Mouse (Mus musculus) urinary bladder, postnatal 4 days (tissue): ENCODE data around the gene Ankrd6.

Experiments
- DNase-seq, 2 experiments: peaks; one replicate each; pipeline ENCODE4 v3.0.0; 2021 to 2022; ENCODE audit warnings: low spot score in 2 of 2

Gene Ankrd6

GRCm38 (mm10) chr4:32905913-32906312 is 44.7 kb downstream of the Ankrd6 start:
- DNase-seq = no peak

GRCm38 (mm10) chr4:32905381-32905780 is 45.3 kb downstream of the Ankrd6 start:
- DNase-seq = no peak

DNA sequence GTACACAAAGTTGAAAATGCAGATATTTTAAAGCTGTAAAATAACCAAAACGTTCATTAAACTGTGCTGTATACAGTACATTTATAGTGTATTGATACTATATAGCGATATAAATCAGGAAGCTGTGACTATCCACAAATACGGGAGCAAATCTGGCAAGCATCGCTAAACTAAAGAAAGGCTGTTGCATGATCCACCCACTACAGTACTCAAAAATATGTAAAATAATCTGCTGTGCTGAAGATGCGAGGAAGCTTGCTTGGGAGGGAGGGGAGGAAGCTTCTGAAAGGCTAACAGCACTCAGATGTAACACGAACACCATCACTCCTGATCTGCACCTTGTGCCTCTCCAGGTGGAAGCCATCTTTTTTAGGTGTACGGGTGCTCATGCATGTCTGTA is 46.8 kb downstream of the Ankrd6 start:
- no peak for DNase-seq

GRCm38 (mm10) chr4:32899051-32899450 is 51.6 kb downstream of the Ankrd6 start:
- no peak for DNase-seq

- DNase-seq = no peak
These were observed 59.3 kb downstream of the Ankrd6 start for GRCm38 (mm10) chr4:32891341-32891740.

GRCm38 (mm10) chr4:32890735-32891098 is 59.9 kb downstream of the Ankrd6 start:
- DNase-seq = no peak

DNA sequence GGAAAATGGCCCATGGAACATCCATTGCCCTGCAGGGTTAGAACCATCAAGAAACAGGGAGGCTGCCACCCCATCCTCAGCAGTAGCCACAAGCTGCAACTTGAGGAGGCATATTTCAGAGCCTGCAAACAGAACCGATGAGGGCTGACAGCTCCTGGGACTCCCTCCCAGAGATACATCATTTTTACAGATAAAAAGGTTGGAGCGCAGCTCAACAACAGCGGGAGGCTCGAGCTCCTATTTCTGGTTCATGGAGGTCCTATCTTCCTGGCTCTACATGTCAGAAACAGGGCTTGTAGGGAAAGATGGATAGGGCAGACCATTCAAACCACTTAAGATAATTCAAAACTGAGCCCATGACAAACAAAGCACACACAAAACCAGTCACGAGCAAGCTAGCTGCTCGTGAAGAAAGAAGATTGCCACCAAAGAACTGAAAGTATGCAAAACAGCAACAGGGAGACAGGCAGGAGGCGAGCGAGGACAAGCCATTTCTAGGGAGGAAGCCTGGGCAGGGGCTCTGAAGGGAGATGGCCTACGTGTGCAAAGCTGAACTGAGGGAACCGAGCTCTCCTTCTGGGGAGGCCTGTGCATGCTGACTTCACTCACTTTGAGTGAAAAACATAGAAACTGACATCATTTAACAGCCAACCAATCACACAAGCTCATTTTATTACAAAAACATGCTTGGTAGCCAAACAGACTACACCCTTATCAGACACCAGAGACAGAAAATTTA is 60.5 kb downstream of the Ankrd6 start:
- DNase-seq = no peak

GRCm38 (mm10) chr4:32889246-32889645 is 61.4 kb downstream of the Ankrd6 start:
- peak; percentile 33 to 61 for DNase-seq

GRCm38 (mm10) chr4:32886479-32886878 is 64.2 kb downstream of the Ankrd6 start:
- DNase-seq = no peak

- no peak for DNase-seq
These were observed 66.0 kb downstream of the Ankrd6 start for GRCm38 (mm10) chr4:32884599-32884998.

DNA sequence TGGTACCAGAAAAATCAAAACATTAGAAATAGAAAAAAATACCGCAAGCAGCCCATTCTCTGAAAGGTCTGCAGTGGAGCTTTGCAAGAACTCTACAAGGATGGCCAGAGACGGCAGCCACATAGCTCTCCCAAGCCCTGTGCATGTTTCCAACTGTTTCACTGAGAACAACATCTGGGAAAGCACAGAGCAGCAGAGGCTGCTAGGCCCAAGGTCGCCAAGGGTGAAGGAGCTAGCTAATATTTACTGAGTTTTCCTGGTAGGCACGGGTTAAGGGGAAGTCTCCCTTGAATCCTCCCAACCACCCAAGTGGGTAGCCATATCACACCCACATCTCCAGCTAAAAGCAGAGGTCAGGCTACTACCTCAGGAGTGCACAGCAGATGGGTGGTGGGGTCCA is 69.6 kb downstream of the Ankrd6 start:
- DNase-seq = no peak

- no peak for DNase-seq
These were observed 76.0 kb downstream of the Ankrd6 start for GRCm38 (mm10) chr4:32874669-32875068.

GRCm38 (mm10) chr4:32872189-32872749 is 78.4 kb downstream of the Ankrd6 start:
- no peak for DNase-seq

DNA sequence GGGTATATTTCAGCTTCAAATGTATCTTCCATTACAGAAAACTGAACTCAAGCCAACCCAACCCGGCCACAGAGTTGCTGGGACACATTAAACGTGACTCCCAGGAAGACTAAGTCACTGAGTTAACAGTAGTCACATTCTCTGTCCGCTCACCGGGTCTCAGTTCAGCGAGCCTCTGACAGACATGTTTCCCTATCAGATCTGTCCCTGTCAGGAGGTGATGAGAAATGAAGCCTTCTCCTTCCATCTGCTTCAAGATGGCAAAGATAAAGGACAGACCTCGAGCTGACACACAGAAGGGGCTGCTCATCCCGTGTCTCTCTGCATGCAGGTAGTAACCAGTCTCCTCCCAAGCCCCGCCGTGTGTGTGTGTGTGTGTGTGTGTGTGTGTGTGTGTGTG is 81.3 kb downstream of the Ankrd6 start:
- DNase-seq = no peak

DNA sequence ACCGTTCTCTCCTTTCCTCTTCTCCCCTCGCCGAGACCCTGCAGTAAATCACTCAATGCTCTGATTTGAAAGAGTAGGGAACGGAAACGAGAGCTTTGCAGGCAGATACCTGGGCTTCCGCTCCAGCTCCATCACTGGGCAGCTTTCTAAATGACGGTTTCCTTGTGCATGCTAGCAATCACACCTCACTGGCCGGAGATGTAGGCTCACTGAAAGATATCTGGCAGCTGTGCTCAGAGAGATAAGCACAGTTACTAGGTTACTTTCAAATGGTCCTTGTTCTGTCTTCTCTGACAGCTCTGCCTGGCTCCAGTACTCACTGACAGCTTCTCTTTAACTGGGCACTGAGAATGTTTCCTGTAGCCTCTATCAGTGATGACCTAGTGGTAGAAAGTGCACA is 81.8 kb downstream of the Ankrd6 start:
- no peak for DNase-seq

- DNase-seq = no peak
These were observed 82.2 kb downstream of the Ankrd6 start for GRCm38 (mm10) chr4:32868437-32868836.

- no peak for DNase-seq
These were observed 83.2 kb downstream of the Ankrd6 start for GRCm38 (mm10) chr4:32867460-32867859.

- DNase-seq = no peak
These were observed 85.8 kb downstream of the Ankrd6 start for GRCm38 (mm10) chr4:32864867-32865242.

- no peak for DNase-seq
These were observed 86.3 kb downstream of the Ankrd6 start for GRCm38 (mm10) chr4:32864131-32864866.

DNA sequence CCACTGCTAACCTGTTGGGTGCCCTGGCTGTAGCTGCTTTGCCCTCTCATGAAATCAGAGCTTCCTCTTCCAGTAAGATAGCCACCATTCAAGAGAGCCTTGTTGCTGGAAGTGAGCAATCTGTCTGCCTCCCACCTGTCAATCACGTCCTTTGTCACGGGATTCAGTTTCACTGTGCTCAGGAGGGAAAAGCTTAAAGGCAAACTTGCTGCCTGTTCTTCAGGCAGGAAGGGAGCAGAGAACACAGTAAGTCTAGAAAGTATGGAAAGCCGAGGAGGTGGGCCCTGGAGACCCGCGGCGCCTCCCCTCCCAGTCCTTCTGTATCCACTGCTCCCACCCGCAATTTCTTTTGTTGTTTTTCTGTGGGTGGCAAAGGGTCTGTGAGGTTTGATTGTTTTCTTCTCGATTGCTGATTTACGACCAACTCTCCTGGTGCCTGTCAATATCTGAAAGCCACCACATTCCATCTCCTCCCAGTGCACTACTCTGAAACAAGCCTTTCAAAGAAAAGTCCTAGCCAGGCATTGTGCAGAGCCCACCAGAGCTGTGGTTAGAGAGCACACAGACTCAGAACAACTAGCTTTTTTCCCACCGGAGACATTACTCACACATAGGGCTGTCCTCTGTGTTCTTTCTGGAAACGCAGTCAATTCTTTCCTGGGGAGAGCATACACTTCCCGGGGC is 87.1 kb downstream of the Ankrd6 start:
- DNase-seq = no peak

- no peak for DNase-seq
These were observed 87.7 kb downstream of the Ankrd6 start for GRCm38 (mm10) chr4:32862751-32863446.
